Mouse (Mus musculus): ENCODE data around the gene Ets1.

Gene Ets1

GRCm38 (mm10) chr9:32760649-32761157, 124.7 kb downstream of the Ets1 start:
- DNase-seq (ENCODE audit: low read depth) = no peak

DNA sequence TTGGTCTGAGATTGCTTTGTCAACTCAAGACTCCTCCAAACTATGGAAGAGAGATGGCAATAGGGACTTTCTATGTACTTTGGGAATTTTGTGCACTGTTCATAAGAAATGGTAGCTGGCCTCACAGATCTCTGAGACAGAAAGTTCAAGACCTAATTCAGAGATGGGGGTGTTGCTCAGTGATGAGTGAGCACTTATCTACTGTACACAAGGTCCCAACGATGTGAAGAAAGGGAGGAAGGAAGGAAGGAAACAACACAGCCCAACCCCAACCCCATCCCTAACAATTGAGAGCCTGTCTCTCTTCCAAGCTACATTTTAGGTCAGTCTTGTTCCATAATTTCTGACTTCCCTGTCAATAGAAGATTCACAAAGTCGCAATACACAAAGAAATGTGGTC, 125.3 kb downstream of the Ets1 start:
- no peak for DNase-seq (ENCODE audit: low read depth)

GRCm38 (mm10) chr9:32764374-32764773, 128.4 kb downstream of the Ets1 start:
- peak; percentile 53 for DNase-seq (ENCODE audit: low read depth)

GRCm38 (mm10) chr9:32765123-32765522, 129.1 kb downstream of the Ets1 start:
- no peak for DNase-seq (ENCODE audit: low read depth)

DNA sequence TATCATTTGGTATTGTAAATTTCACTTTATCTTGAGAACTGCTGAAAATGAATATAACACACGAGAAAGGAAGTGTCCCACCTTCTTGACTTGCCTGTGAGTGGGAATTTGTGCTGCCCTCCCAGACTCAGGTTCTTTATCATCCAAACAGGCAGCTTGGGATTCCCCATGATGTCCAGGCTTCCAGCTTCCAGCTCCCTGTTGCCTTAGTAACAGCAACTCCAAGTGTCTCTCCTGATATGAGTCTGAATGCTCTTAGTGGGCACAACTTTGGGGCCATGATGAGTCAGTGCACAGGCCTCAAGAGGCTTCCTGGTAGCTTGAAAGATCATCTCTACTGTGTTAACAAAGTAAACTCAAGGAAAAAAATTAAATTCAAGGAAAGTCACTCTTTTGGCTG, 142.8 kb downstream of the Ets1 start:
- peak; percentile 36 for DNase-seq (ENCODE audit: low read depth)

DNA sequence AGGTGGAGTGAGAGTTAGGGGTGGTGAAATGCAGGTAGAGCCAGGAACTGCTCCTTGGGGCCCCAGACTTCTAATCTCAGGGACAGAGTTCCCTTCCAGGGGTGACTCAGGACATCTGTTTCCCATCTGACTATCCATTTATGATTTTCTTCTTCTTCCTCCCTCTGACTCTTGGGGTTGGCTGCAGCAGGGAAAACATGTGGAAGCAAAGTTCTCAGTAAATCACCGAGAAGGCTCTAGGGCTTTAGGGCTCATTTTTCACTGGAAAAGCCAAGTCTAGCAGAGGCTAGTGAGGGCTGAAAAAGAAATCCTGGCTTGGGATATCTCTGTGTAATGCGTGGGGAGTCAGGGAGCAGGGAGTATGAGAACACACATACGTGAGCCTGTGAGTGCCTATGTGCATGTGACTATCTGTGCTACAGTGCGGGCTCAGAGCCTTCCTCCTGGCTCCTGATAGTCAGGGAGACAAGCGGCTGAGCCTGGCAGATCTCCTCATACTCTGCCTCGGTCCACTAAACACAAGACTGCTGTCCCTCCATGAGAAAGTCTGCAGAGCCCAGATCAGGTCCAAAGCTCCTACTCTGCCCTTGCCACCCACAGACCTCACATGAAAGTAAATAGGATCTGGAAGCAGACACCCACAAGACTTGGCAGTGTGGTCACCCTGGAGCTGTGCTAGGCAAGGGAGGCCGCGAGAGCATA, 146.5 kb downstream of the Ets1 start:
- DNase-seq (ENCODE audit: low read depth) = peak; percentile 19

GRCm38 (mm10) chr9:32787091-32787490, 151.1 kb downstream of the Ets1 start:
- peak; percentile 41 for DNase-seq (ENCODE audit: low read depth)

- DNase-seq (ENCODE audit: low read depth) = peak; percentile 48
Observed at GRCm38 (mm10) chr9:32787615-32788014, 151.6 kb downstream of the Ets1 start.

DNA sequence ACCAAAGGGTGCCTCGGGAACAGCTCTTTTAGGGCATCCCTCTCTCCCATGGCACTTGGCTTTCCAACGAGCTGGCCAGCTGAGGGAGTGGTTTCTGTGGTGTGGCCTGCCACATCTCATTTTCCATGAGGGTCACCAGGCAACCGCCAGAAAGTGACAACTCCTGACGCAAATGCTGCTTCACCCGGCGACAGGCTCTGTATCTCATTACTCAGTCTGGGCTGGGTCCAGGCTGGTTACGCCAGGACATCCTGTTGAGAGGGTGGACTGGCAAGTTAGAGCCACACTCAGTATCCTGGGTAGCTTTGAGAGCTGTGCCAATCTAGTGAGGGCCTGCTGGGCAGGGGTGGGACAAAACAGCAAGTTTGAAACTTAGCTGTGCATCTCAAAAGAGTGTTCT, 153.3 kb downstream of the Ets1 start:
- DNase-seq (ENCODE audit: low read depth) = no peak

DNA sequence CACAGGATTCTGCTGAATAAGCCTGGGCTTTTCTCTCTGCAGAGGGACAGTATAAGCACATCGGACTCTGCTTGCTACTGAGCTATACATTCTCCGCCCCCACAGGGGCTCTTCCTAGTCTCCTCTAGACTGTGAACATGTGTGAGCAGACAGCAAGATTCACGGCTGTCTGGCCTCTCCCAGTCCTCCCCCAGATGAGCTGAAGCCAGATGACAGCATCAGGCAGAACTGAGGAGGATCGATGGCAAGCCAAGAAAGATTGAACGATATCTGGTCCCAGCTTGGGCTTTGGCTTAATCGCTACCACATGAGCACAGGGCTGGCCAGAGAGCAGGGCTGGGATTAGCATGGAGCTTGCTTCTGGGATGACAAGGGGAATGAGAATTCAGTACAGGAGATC, 155.7 kb downstream of the Ets1 start:
- DNase-seq (ENCODE audit: low read depth) = peak; percentile 72

DNA sequence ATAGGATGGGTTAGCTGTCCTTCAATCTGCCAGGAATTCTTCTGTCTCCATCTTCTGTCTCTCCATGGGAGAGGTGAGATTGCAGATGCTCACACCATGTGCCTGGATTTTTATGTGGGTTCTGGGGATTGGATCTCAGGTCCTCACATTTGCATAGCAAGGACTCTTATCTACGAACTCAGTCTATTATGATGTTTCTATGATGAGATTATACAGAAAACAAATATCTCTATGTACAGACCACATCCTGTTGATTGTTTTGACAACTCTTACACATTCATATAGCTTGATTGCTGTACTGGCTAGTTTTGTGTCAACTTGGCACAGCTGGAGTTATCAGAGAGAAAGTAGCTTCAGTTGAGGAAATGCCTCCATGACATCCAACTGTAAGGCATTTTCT, 162.2 kb downstream of the Ets1 start:
- DNase-seq (ENCODE audit: low read depth) = no peak

- DNase-seq (ENCODE audit: low read depth) = peak; percentile 80
Observed at GRCm38 (mm10) chr9:32806106-32806505, 170.1 kb downstream of the Ets1 start.
